Mouse (Mus musculus) liver, embryonic 16.5 days (tissue): ENCODE measurements around the gene Slc47a2. TPM values are rescaled to one million over a fixed set of nuclear protein-coding genes. Genes with fewer than 3 reads are reported as not detected.

Experiments
- ATAC-seq: fragments of 200-750 bp; cut with Nextera tagmentation; 2 replicates; pipeline ENCODE4 v1.8.0; 2017; ENCODE audit warnings: low read depth, mild to moderate bottlenecking, moderate number of reproducible peaks, moderate library complexity
- H3K27ac ChIP-seq: fragments of 300-500 bp; sonication (generic); 2 replicates; pipeline ENCODE4 v1.5.1; 2014; ENCODE audit warnings: mild to moderate bottlenecking, low read length
- H3K27me3 ChIP-seq: fragments of 300-500 bp; sonication (generic); 2 replicates; pipeline ENCODE4 v1.6.1; 2014; ENCODE audit warnings: low read depth, low read length, mixed read lengths; ENCODE audit not compliant: control insufficient read depth, insufficient read depth
- H3K36me3 ChIP-seq: fragments of 300-500 bp; sonication (generic); 2 replicates; pipeline ENCODE4 v1.6.1; 2014; ENCODE audit warnings: mild to moderate bottlenecking; ENCODE audit not compliant: control insufficient read depth, insufficient read depth
- H3K4me1 ChIP-seq: fragments of 300-500 bp; sonication (generic); 2 replicates; pipeline ENCODE4 v1.6.1; 2014; ENCODE audit warnings: low read depth, low read length, mixed read lengths; ENCODE audit not compliant: control insufficient read depth
- H3K4me2 ChIP-seq: fragments of 300-500 bp; sonication (generic); 2 replicates; pipeline ENCODE4 v1.6.1; 2014; ENCODE audit warnings: low read depth, low read length, mixed read lengths
- H3K4me3 ChIP-seq: fragments of 300-500 bp; sonication (generic); 2 replicates; pipeline ENCODE4 v1.5.1; 2014; ENCODE audit warnings: low read depth, mild to moderate bottlenecking, low read length
- H3K9ac ChIP-seq: fragments of 300-500 bp; sonication (generic); 2 replicates; pipeline ENCODE4 v1.6.1; 2014; ENCODE audit warnings: low read depth, low read length
- H3K9me3 ChIP-seq: fragments of 300-500 bp; sonication (generic); replicated peaks from 2 replicates; pipeline ENCODE4 v1.6.1; 2016; ENCODE audit warnings: low read length; ENCODE audit not compliant: control insufficient read depth
- WGBS: fragments of 180-500 bp; shearing (Covaris S2); extraction: QIAGEN DNeasy Blood & Tissue Kit; methylation state at CpG from one replicate; pipeline ENCODE4 v1.1.7; 2014; ENCODE audit not compliant: insufficient replicate concordance; 5-methylcytosine and 5-hydroxymethylcytosine counted together
- polyA plus RNA-seq: library from polyadenylated mRNA; unstranded; fragments of >200 nt; fragmentation: Nextera tagmentation; extraction: Ambion mirVana; gene quantifications from 2 replicates; pipeline ENCODE4 v1.2.1, GENCODE M21; 2015

Slc47a2 gene
- polyA plus RNA-seq, result 0.06 TPM in 1 of 2 replicates, not detected in the other

DNA sequence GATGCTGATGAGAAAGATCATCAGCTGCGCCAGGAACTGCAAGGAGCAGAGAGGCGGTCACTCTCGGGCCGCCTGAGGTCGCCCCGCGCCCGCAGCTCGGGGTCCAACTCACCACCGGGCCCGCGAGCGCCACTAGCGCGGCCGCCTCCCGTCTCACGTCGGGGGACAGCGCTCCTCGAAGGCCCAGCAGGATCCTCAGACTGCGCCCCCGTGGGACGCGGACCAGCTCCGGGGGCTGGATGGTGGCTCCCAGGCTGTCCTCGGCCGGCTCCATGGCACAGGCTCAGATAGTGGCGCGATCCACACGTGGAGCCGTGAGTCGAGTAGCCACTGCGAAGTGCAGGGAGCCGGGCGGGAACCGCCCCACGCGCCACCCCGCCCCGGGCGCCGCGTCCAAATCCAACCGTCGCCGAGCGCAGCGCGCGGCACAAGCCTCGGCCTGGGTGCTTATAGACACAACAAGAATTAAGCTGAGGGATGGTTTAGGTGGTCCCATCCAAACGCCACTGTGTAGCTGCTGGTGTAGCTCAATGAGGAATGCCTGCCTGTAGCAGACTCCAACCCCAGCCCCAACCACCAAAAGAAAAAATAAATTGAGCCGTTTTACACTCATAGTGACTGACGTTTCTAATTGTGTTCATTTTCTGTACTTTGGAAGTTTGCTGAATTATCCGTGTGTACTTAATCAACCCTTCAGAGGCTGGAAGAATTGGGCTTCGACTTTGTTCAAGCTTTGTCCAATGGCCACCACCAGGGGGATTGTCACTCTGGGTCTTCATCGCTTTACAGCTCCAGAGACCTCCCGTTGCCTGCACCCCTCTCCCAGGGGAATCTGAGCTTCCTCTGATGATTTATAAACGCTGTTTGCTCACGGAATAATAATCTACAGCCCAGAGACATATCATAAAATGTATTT, at the start of gene Slc47a2:
TSS of gene Slc47a2 (minus strand) at position 356 of the 916 bp plus-strand sequence.
- no peaks in the 10 kb centered on the region for H3K4me1 ChIP-seq
- peak within 1 kb of the TSS; percentile 27 for H3K4me3 ChIP-seq
- H3K36me3 ChIP-seq, result no peaks in the 10 kb centered on the region
- H3K4me2 ChIP-seq, result peak within 1 kb of the TSS; percentile 54
- no peak within 1 kb of the TSS for H3K9ac ChIP-seq
- no peaks in the 10 kb centered on the region for H3K9me3 ChIP-seq
- WGBS, result 4% methylated on average over 61 of the region's 61 CpGs
- no peak within 1 kb of the TSS for H3K27ac ChIP-seq
- ATAC-seq, result no peak
- peaks cover 25% of the 10 kb centered on the region for H3K27me3 ChIP-seq

DNA sequence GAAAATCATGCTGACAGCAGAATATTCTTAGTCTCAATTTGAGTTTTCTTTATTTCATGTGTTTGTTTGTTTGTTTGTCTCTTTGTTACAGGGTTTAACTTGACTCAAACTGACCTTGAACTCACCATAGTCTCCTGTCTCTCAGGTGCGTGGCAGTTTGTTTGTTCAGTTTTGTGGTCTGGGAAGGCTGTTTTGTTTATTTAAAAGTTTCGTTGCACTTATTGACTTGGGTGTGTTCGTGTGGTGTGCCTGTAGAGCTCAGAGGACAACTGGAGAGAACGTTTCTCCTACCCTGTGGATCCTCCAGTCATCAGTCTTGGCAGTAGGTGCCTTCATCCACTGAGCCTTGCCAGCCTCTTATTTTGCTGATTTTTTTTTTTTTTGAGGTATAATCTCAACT, 46.3 kb upstream of the Slc47a2 start:
- no peak overlapping the region for H3K4me2 ChIP-seq
- no peak overlapping the region for H3K9ac ChIP-seq
- H3K9me3 ChIP-seq, result no peaks in the 10 kb centered on the region
- H3K4me1 ChIP-seq, result no peaks in the 10 kb centered on the region
- no peak overlapping the region for H3K27ac ChIP-seq
- no peaks in the 10 kb centered on the region for H3K27me3 ChIP-seq
- H3K36me3 ChIP-seq, result no peaks in the 10 kb centered on the region
- ATAC-seq, result no peak
- WGBS, result 35% methylated on average over 4 of the region's 4 CpGs
- H3K4me3 ChIP-seq, result no peak overlapping the region

DNA sequence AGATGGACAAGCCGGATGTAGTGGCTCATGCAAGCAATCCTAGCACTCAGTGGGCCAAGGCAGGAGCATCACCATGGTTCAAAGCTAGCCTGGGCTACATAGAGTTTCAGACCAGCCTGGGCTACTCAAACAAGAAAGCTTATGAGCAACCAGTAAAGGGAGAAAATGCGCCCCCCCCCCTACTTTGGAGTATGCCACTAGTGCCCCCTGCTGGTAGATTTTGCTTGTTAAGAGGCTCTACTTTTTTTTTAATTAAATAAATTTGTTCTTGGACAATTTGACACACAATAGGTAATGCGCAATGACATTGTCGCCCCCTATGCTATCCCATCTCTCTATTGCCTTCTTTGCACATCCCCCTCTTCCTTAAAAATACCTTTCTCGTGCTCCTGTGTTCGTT, 45.4 kb upstream of the Slc47a2 start:
- ATAC-seq, result no peak
- 44% methylated on average over 6 of the region's 6 CpGs for WGBS
- H3K4me2 ChIP-seq, result no peak overlapping the region
- H3K27me3 ChIP-seq, result no peaks in the 10 kb centered on the region
- H3K9me3 ChIP-seq, result no peaks in the 10 kb centered on the region
- no peaks in the 10 kb centered on the region for H3K36me3 ChIP-seq
- no peak overlapping the region for H3K4me3 ChIP-seq
- no peak overlapping the region for H3K9ac ChIP-seq
- H3K27ac ChIP-seq, result no peak overlapping the region
- H3K4me1 ChIP-seq, result no peaks in the 10 kb centered on the region

DNA sequence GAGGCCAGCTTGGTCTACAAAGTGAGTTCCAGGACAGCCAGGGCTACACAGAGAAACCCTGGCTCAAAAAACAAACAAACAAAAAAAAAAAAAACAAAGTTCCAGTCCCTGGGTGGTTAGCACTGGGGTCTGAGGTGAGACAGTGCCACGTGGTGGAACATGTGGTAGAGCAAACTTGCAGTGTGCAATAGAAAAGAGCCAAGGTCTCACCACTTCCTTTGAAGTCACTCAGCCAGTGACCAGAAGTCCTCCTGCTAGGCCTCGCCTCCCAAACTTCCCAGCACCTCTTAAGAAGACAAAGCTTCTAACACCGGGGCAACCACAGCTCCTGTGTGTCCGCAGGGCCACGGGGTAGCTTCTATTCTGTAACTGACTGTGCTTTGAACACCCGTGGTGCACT, 44.6 kb upstream of the Slc47a2 start:
- no peak overlapping the region for H3K4me3 ChIP-seq
- no peak overlapping the region for H3K9ac ChIP-seq
- H3K4me2 ChIP-seq, result no peak overlapping the region
- no peaks in the 10 kb centered on the region for H3K36me3 ChIP-seq
- H3K27ac ChIP-seq, result no peak overlapping the region
- no peaks in the 10 kb centered on the region for H3K4me1 ChIP-seq
- no peaks in the 10 kb centered on the region for H3K9me3 ChIP-seq
- no peaks in the 10 kb centered on the region for H3K27me3 ChIP-seq
- WGBS, result 51% methylated on average over 6 of the region's 6 CpGs
- no peak for ATAC-seq

DNA sequence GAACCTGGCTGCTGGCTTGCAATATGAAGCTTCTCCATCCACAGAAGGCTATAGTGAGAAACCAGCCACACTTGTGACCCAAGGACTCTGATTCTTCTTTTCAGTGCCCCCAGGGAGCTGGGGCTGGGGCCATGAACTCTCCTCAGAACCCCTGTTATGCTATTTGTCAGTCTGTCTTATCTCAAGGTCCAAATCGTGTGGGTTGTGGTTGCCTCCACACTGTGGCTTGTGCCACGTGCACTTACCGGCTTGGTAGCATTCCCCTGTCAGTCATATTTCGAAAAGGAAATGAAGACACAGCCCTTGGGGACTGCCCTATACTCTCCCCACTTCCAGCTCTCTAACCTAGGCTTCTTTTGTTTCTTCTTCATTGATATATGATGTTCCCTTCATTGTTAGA, 43.1 kb upstream of the Slc47a2 start:
- Histone ChIP-seq H3K4me3 (no peak overlapping the region), H3K4me1 (no peaks in the 10 kb centered on the region), H3K27ac (no peak overlapping the region), H3K27me3 (no peaks in the 10 kb centered on the region), H3K9me3 (no peaks in the 10 kb centered on the region), H3K9ac (no peak overlapping the region), H3K4me2 (no peak overlapping the region), H3K36me3 (no peaks in the 10 kb centered on the region)
- 20% methylated on average over 4 of the region's 4 CpGs for WGBS
- no peak for ATAC-seq

DNA sequence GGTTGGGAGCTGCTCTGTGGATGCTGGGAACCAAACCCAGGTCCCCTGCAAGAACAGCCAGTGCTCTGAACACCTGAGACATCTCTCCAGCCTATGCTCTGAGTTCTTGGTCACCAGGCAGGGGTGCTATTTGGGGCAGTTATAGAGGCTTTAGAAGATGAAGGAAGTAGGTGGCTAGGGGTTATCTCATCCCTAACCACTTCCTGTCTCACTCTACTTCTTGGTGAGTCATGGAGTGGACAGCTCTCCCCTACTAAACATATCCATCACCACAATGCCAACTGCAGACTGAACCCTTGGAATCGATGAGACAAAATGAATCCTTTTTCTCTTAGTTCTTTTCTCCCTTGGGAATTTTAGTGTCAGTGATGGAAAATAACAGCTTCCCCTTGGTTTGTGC, 38.6 kb upstream of the Slc47a2 start:
- 64% methylated on average over 1 of the region's 1 CpGs for WGBS
- no peak for ATAC-seq
- peaks cover 16% of the 10 kb centered on the region for H3K27me3 ChIP-seq

DNA sequence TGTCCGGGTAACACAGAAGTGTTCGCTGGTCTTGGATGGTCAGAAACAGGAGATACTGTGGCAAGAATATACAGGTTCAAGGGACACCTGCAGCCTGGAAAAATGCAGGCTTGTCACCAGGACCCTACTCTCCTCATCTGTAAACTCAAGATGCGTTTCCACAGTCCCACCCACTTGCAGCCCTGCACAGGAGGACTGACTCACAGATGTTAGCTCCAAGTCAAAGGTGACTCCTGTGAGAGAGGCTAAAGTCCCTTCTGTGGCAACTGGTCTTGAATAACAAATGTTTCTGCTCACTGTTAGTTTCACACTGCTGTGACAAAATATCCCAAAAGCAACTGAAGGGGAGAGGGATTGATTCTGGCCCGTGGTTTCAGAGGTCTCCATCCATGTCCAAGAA, 36.0 kb upstream of the Slc47a2 start:
- 51% methylated on average over 4 of the region's 4 CpGs for WGBS
- no peaks in the 10 kb centered on the region for H3K4me1 ChIP-seq
- H3K9ac ChIP-seq, result no peak overlapping the region
- no peak overlapping the region for H3K4me3 ChIP-seq
- peak; percentile 73 for ATAC-seq
- no peaks in the 10 kb centered on the region for H3K36me3 ChIP-seq
- no peak overlapping the region for H3K4me2 ChIP-seq
- no peak overlapping the region for H3K27ac ChIP-seq
- H3K9me3 ChIP-seq, result no peaks in the 10 kb centered on the region
- peaks cover 16% of the 10 kb centered on the region for H3K27me3 ChIP-seq

More for the DNA sequence above, 38.6 kb upstream of the Slc47a2 start:
- Histone ChIP-seq H3K9ac (no peak overlapping the region), H3K36me3 (no peaks in the 10 kb centered on the region), H3K4me2 (no peak overlapping the region), H3K9me3 (no peaks in the 10 kb centered on the region), H3K27ac (no peak overlapping the region), H3K4me3 (no peak overlapping the region), H3K4me1 (no peaks in the 10 kb centered on the region)

DNA sequence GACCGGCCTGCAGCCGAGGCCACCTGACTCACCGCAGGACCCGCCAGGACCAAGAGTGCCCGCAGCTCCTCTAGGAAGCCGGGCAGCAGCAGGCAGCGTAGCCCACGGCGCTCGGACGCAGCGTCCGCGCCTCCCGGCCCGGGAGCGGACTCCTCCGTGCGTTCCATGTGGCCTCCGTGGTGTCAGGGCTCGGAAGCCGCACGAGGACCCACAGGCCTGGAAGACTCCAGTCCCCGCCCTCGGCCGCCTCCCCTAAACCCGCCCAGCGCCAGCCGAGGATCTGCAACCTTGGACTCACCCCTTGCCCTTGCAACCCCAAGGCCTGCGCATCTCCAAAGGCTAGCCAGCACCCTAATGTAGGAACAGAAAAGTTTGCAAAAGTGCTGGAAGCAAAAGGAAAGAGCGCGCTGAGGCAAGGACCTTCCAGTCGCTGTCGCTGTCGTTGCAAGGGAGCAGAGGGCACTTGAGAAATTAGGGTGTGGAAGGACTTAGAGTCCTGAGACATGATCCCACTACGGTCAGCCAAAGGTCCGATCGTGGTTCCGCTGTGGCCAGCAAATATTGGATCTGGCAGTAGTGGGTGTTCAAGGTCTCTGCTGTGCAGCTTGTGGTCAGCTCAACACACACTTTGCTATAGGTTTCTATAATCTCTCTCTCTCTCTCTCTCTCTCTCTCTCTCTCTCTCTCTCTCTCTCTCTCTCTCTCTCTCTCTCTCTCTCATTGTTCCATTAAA, 35.4 kb upstream of the Slc47a2 start, which contains the start of gene Slc47a1:
TSS of gene Slc47a1 (minus strand) at position 465 of the 733 bp plus-strand sequence.
- H3K27me3 ChIP-seq, result peaks cover 16% of the 10 kb centered on the region
- peak; percentile 84 for ATAC-seq
- H3K9me3 ChIP-seq, result no peaks in the 10 kb centered on the region
- peak within 1 kb of the TSS; percentile 46 for H3K4me2 ChIP-seq
- no peaks in the 10 kb centered on the region for H3K4me1 ChIP-seq
- H3K4me3 ChIP-seq, result peak within 1 kb of the TSS; percentile 42
- H3K36me3 ChIP-seq, result no peaks in the 10 kb centered on the region
- 15% methylated on average over 39 of the region's 39 CpGs for WGBS
- H3K27ac ChIP-seq, result peak within 1 kb of the TSS; percentile 59
- no peak within 1 kb of the TSS for H3K9ac ChIP-seq

DNA sequence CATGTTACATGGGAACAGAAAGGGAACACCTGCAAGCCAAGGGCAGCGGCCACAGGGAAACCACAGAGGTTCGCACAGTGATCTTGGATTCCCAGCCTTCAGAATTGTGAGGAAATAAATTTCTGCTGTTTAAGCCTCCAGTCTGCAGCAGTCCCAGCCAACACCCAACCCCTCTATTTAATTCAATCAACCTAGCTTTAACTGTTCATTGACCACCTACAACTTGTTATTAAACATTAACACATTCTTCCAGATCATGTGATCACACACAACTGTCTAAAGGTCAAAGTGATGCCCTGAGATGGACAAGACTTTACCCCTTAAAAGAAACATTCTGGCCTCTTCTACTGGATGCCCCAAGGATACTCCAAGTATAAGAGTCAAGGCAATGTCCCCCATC, 26.0 kb upstream of the Slc47a2 start:
- H3K9ac ChIP-seq, result no peak overlapping the region
- WGBS, result 84% methylated on average over 2 of the region's 2 CpGs
- no peaks in the 10 kb centered on the region for H3K36me3 ChIP-seq
- no peak overlapping the region for H3K4me3 ChIP-seq
- H3K9me3 ChIP-seq, result no peaks in the 10 kb centered on the region
- H3K4me2 ChIP-seq, result no peak overlapping the region
- ATAC-seq, result no peak
- H3K27ac ChIP-seq, result no peak overlapping the region
- H3K27me3 ChIP-seq, result no peaks in the 10 kb centered on the region
- no peaks in the 10 kb centered on the region; the same call in 1 of the 2 replicates for H3K4me1 ChIP-seq
